Mouse (Mus musculus) right cerebral cortex, postnatal 10 days (tissue): ENCODE measurements around the gene Usp42.

Experiments
- DNase-seq, 2 experiments: peaks; one replicate each; pipeline ENCODE4 v3.0.0; 2021; ENCODE audit warnings: low spot score in 2 of 2

Gene Usp42

DNA sequence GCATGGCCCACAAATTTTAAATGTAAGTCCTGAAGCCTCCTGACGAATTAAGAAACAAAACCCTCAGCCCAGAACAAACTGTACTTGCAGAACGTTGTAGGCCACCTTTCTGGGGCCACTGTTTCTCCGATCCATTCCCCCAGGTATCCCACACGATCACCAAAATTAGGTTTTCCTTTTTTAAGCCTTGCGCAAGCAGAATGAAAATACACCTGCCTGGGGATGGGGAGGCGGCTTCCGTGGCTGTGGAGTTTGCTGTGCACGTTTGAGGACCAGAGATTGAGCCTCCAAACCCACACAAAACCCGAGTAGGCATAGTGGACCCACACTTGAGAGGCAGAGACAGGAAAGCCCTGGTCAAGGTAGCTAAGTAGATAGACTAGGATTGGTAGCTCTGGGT is 41.7 kb downstream of the Usp42 start:
- no peak for DNase-seq

DNA sequence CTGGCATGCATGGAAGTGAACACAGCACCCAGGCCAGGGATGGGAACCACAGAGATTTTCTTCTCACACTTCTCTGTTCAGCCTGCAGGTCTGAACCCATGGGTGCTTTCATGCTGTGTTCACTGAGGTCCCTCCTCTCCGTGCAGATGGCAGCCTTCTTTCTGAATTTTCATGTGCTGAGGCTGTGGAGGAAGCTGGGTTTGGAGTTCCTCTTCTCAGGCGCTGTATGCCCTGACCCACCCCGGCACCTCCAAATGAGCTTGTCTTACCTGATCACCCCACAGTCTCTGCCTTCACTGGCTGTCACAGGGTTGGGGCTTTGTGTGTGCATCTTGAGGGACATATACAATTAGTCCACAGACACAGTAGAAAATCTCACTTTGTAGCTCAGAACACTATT is 44.5 kb downstream of the Usp42 start:
- DNase-seq = no peak

DNA sequence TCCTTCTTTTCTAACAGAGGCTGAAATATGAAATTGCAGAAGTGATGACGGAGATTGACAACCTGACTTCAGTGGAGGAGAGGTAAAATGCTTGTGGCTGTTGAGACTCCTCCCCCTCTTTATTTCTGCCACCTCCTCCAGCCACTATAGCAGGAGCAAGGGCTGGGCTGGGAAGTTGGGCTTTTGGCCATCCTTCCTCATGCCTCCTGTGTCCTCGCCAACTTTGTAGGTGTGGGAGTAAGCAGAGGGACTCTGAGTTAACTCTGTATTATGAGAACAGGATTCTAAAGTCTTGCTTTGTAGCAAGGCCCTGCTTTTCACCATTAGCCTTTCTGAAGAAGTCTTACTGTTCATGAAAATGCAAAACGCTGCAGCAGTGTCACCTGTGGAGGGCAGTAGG is 45.6 kb downstream of the Usp42 start:
- DNase-seq = no peak

DNA sequence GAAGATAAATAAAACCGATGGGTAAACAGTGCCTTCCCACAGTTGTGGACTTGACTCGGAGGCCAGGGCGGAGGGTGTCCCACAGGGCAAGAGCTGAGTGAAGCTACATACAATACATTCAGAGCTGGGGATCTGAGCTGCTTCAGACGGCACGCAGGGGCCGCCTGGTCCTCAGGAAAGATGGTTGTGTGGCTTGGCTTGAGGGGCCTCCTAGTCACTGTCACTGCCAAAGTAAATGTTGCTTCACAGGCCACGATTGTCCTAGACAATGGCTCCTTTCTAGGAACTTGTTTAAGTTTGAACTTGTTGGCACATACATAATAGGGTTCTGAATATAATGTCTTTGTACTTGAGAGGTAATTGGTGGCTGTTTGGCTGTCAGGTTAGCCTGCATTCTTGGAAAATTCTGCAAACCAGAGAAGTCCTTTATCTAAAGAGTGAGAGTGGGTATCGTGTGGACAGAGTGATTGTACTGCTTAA is 47.1 kb downstream of the Usp42 start:
- no peak for DNase-seq

DNA sequence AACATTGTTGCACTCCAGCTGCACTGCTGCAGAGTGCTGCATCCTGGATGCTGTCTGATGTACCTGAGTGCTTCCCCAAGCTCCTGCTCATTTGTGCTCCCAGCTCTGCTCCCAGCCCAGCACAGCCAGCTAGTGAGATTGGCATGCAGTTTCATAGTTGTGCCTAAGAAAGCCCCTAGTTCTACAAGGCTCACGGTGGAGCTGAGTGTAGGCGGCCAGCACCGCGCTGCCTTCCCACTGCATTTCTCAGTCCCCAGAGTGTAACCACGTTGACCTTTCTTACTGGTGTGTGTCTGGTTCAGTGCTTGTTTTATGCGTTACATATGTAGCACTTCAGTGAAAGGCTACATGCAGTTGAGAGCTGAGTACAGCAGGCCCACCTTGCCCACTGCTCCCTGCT is 48.4 kb downstream of the Usp42 start:
- DNase-seq = peak in 1 of 2 experiments; percentile 26

DNA sequence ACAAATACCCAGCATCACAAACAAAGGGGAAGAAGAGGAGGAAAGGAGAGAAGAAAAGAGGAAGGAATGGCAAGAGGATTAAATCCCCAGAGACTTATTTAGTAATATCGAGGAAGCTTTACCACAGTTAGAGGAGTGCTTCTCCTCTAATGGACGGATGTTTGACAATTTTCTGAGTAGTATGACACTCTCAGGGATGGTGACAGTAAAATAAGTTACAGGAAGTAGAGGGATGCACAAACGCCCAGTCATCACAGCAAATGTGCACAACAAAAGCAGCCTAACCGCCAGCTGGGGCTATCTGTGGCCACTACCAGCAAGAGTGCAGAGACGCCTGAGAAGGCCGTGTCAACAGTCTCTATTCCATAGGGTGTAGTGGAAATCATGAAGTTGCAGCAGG is 52.4 kb downstream of the Usp42 start:
- no peak for DNase-seq

DNA sequence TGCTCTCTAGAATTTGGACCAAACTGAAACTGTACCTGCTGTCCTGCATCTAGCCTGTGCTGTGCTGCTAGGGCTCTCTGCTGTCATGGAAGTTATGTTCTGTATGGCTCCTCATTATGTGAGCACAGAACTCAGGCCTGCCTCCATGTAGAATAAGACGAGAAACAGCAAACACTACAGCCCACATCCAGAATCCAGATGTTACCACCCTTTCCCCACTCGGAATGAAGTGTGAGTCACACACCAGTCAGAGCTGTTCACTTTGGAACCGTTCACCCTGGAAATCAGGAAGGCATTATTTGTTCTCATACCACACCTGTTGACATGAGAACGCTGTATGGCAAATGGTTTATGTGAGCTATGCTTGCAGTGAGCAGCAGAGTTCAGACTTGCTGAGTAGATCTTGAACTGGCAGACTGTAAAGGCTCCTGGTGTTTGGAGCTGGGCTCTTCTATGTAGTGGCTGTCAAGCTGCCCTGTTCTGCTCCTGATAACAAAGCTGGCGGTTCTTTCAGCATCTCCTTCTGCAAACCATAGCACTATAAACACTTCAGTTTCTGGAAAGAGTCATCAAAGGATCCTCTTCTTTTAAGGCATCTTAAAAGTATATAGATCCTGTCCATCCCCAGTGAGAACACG is 53.3 kb downstream of the Usp42 start:
- peak in 1 of 2 experiments; percentile 24 for DNase-seq

DNA sequence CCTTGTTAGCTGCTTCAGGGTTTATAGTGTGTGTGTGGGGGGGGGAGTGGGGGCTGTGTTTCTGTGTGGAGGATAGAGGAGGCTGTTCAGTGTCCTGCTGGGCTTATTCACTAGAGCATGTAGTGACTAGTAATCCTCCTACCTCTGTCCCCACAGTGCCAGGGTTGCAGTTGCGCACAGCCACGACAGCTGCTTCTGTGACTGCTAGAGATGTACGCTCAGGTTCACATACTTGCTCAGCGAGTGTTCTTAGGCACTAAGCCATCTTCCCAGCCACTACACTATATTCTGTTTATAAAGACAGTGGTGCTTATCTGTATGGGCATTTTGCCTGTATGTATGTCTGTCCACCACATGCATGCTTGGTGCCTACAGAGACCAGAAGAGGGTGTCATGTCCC is 54.7 kb downstream of the Usp42 start:
- DNase-seq = no peak

DNA sequence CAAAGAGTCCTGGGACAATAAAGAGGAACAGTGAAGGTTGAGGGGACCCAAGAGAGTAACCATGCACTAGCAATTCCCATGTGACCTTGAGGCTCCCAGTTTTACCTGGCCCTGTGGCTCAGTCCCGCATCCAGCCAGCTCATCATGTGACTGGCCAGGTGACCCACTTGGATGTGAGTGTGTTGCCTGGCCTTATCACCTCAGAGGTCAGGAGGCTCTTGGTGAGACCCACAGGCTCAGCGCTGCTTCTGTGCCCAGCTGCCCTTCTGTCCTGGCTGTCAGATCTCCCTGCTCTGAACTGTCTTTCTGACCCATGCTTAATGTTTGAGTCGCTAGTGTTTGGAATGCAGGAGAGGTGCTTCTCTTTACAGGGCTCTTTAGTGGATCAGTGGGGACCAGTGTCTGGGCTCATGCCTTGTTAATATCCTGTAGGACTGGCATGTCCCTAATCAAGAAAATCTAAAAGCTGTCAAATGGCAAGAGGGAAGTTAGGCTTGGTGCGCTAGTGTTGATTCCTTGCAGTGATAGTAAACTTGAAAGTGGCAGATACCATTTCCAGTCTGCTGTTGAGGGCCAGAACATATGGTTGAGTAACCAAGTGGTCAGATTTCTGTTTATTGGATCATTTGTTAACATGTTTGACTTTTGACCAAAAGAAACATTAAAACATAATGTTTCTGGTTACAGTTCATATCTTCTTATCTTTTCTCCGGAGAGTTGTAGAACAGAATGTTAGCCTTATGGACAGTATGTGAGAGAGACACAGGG is 55.7 kb downstream of the Usp42 start:
- DNase-seq = no peak

DNA sequence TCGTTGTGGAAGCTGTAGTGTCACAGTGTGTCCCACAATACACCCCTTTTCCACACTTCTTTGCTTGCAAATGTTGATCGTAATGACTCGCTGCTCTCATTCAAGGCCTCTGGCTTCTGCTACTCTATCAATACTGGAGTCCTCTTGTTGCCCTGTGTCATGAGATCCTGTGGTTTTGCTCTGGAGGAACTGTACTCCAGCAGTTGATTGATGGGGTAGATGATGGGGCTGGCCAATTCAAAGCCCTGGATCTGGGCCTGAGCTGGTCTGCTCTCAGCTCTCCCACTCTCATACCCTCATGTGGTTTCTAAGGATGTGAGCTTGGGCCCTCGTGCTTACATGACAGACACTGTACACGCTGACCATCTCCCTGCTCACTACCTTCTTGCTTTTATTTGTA is 57.5 kb downstream of the Usp42 start:
- DNase-seq = no peak

DNA sequence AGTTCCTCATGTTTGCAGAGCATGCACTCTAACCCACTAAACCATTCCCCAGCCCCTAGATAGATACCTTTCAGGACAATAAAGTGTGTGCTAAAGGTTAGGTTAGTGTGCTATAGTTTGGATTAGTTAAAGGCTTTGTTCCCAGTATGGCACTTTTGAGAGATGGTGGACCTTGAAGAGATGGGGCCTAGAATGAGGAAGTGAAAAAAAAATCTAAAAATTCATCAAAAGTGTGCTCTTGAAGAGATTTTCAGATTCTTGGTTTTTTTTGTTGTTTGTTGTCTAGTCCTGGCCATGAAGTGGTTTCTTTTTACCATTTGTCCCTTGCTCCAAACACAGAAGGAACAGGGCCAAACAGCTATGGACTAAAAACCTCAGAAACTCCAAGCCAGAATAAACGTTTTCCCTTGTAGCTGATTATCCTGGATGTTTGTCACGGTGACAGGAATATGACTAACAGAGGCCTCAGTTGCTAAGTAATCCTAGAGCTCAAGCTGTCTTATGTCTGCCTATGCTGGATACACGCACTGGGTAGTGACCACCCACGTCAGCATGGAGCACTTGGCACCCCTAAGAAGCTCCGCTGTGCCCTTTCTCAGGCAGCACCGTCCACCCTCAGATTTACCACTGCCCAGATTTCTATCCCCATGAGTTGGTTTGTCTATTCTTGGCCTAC is 61.2 kb downstream of the Usp42 start:
- no peak for DNase-seq

DNA sequence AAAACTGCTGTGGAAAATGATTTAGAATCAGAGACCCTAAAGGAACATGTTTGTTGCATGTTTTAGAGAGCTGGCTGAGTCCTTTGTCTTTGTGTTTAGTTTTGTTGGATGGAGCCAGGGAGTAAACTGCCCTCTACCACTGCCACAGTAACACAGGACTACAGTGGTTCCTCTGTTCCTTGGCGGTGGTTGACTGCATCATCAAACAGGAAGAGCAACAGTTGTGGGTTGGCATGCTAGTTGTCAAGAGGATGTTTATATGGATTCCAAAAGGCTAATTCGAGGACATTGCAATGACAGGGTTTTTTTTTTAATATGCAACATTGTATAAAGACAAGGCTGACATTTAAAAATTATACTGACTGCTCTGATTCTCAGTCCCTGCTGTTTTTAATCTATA is 62.2 kb downstream of the Usp42 start:
- no peak for DNase-seq

DNA sequence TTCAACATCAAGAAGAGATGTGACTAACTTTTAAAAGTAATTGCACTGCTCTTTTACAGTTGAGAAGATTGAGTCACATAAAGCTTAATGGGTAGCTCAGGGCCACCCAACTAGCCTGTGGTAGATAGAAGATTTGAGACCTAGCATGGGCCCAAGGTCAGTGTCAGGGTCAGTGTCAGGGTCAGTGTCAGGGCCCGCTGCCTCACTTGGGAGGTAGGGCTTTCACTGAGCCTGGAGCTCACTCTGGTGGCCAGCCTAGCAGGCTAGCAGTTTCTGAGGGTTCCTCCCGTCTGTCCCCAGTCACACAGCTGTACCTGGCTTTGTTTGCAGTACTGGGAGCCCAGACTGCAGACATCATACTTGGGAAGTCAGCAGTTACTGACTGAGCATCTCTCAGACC is 62.7 kb downstream of the Usp42 start:
- no peak for DNase-seq

DNA sequence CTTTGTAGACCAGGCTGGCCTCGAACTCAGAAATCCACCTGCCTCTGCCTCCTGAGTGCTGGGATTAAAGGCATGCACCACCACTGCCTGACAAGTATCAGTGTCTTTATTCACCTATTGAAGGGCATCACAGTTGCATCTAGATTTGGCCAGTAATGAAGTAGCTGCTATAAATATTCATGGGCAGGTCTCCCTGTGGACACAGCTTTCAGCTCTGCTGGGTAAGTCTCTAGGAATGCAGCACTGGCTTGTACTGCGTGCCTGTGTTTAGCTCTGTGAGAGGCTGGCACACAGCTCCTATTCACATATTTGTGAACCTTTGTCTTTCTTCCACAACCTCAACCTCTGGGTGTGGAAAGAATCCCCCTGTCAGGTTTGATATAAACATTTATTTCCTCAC is 63.2 kb downstream of the Usp42 start:
- no peak for DNase-seq

DNA sequence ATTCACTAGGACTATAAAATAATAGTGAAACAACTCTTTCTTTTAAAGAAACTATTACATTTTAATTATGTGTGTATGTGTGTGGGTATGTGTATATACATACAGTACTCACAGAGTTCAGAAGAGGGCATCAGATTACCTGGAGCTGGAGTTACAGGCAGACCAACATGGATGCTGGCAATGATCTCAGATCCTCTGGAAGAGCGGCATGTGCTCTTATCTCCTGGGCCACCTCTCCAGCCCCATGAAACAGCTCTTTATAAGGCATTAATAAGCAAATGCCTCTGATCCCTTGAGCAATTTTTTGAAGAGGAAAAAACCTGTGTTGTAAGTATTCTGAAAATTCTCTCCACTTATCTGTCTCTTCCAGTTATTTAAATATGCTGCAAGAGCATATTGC is 66.1 kb downstream of the Usp42 start:
- DNase-seq = no peak

DNA sequence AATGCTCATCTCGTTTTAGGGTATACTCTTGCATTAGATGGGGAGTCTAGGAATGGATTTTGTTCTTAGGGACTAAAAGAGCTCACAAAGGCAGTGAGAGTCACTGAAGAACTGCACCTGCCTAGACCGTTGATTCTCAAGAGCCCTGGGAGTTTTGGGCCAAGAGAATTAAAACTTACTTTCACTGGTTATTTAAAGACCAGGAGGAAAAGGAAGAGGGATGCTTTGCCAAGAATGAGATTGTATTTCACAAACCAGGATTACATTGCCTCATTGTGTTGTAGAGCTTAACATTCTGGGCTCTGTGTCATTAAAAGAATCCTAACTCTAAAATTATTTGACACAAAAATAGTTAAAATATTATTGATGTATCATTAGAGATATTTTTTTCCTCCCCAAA is 66.5 kb downstream of the Usp42 start:
- DNase-seq = no peak

DNA sequence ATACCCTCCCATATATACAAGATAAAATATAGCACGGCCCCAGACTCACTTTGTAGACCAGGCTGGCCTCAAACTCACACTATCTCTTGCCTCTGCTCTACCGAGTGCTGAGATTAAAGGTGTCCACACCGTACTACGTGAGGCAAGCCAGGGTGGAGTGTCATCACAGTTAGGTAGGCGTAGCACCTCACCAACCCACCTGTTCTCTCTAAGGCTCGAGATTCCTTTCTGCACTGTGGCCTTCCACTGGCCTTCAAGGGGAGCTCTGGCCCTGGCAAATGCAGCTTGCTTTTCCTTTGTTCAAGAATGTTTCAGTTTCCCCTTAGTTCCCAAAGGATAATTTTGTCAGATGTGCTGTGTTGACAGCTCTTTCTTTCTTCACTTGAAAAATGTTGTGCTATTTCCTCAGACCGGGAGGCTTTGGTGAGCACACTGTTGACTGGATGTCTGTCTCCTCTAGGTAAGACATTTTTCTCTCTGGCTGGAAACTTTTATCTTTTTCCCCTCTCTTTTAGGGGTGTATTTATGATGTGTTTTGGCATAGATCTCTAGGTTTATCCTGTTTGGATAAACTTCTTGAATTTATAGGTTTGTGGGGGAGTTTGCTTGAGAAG is 68.9 kb downstream of the Usp42 start:
- DNase-seq = no peak
